Mouse (Mus musculus): Measurements from ENCODE around the gene Tmpo. TPM values are rescaled to one million over a fixed set of nuclear protein-coding genes. Genes with fewer than 3 reads are reported as not detected.

Tmpo gene
- polyA plus RNA-seq, 1 experiment from 2014 or later: 101 TPM

Other genes with a start within 250 kb of the Tmpo start
- gene Apaf1, start 98.5 kb downstream of the Tmpo start, polyA plus RNA-seq (2015; fragmentation: Nextera tagmentation; extraction: Ambion mirVana): 5.8 and 7.0 TPM in 2 replicates
- 6.5 and 6.9 TPM in 2 replicates for gene Ikbip, start 98.4 kb downstream of the Tmpo start, polyA plus RNA-seq (2015; fragmentation: Nextera tagmentation; extraction: Ambion mirVana)
- gene Slc25a3, start 57.3 kb downstream of the Tmpo start, polyA plus RNA-seq (2015; fragmentation: Nextera tagmentation; extraction: Ambion mirVana): 184 and 186 TPM in 2 replicates

All from liver, embryonic 16.5 days (tissue).